ENCODE assay signal across 19 mouse cellular contexts in genomic region chr11:96839877-96840276, GRCm38 (mm10). TPM values are rescaled to one million over a fixed set of nuclear protein-coding genes. Genes with fewer than 3 reads are reported as not detected.
DNase-seq lines count a peak whose midpoint lies in the region; ATAC-seq and TF ChIP-seq lines count a peak whose summit lies in the region.
"Had no signal": no experiment of that assay in that cellular context is flagged by ENCODE, and none has a peak within 500 bp of the region (broad histone marks: within the 10 kb centered on the region; RNA-seq: fewer than 3 reads in every experiment).

No protein-coding gene starts in this region.

- TF ChIP-seq CTCF in kidney, postnatal 0 days (IDR thresholded peaks at IDR 0.05; ENCODE audit: low read depth) = no peak
- no peak for TF ChIP-seq CTCF in testis, adult 2 months (IDR thresholded peaks at IDR 0.05; ENCODE audit: control insufficient read depth, insufficient read depth, insufficient replicate concordance, low read depth, low read length)

- no peak overlapping the region for H3K9ac ChIP-seq in embryonic facial prominence, embryonic 13.5 days
- H3K9ac ChIP-seq in kidney, postnatal 0 days (ENCODE audit: low read depth, low read length) = peak overlapping the region; percentile 19; the same call in 1 of the 2 replicates
- H3K9ac ChIP-seq: forebrain, embryonic 12.5 days; hindbrain, embryonic 14.5 days had no signal

- DNase-seq in embryonic facial prominence, embryonic 10.5 days (ENCODE audit: low spot score) = no peak
- no peak for DNase-seq in kidney, postnatal 0 days (ENCODE audit: low spot score)
- no peak for DNase-seq in kidney, adult 18-20 months
- no peak for DNase-seq in testis, postnatal 14 days (ENCODE audit: low spot score)
- DNase-seq in adrenal gland, postnatal 10 days = no peak
- DNase-seq: adrenal gland, adult 8-10 months; B cell, adult 2 months; cerebellum, adult 11 months; cerebellum, adult 8-10 months; gastrocnemius, adult 2 months; gastrocnemius, postnatal 25 days had no signal

- ATAC-seq in embryonic facial prominence, embryonic 13.5 days (ENCODE audit: insufficient number of reproducible peaks, insufficient read depth, low FRiP score, low TSS enrichment, low read depth) = no peak
- ATAC-seq in kidney, postnatal 0 days (replicated peaks; ENCODE audit: low FRiP score, low read depth) = no peak
- ATAC-seq: CD4-positive, CD25-positive, alpha-beta regulatory T cell, adult 4 months; forebrain, embryonic 16.5 days had no signal

- H3K4me1 ChIP-seq in embryonic facial prominence, embryonic 13.5 days = peaks cover 5% of the 10 kb centered on the region
- peaks cover 16% of the 10 kb centered on the region for H3K4me1 ChIP-seq in embryonic facial prominence, embryonic 10.5 days
- H3K4me1 ChIP-seq in kidney, postnatal 0 days (replicated peaks; ENCODE audit: insufficient read depth, low read length) = no peaks in the 10 kb centered on the region
- H3K4me1 ChIP-seq in testis, adult 2 months (ENCODE audit: control insufficient read depth, insufficient read depth, low read length) = no peaks in the 10 kb centered on the region; the same call in 1 of the 2 replicates
- H3K4me1 ChIP-seq: heart, embryonic 12.5 days had no signal

- no peak overlapping the region for H3K4me3 ChIP-seq in embryonic facial prominence, embryonic 13.5 days
- no peak overlapping the region for H3K4me3 ChIP-seq in embryonic facial prominence, embryonic 10.5 days
- no peak overlapping the region for H3K4me3 ChIP-seq in kidney, postnatal 0 days (replicated peaks; ENCODE audit: low read depth, low read length)
- H3K4me3 ChIP-seq in testis, adult 2 months (ENCODE audit: control insufficient read depth, low read depth, low read length) = no peak overlapping the region
- H3K4me3 ChIP-seq: forebrain, embryonic 12.5 days; gastrocnemius, adult 2 months; heart, embryonic 12.5 days had no signal

- no peak for TF ChIP-seq POLR2A in testis, adult 2 months (IDR thresholded peaks at IDR 0.05; ENCODE audit: control insufficient read depth, low read depth, low read length)

- no peak overlapping the region for H3K4me2 ChIP-seq in embryonic facial prominence, embryonic 13.5 days
- H3K4me2 ChIP-seq in kidney, postnatal 0 days (ENCODE audit: low read length) = no peak overlapping the region
- H3K4me2 ChIP-seq: forebrain, embryonic 12.5 days; heart, embryonic 12.5 days; hindbrain, embryonic 14.5 days had no signal

- 62% methylated on average over 3 of the region's 3 CpGs for WGBS in embryonic facial prominence, embryonic 13.5 days
- 80% methylated on average over 3 of the region's 3 CpGs for WGBS in embryonic facial prominence, embryonic 10.5 days
- WGBS in kidney, postnatal 0 days = 69% methylated on average over 3 of the region's 3 CpGs

- H3K9me3 ChIP-seq in embryonic facial prominence, embryonic 13.5 days = no peaks in the 10 kb centered on the region
- no peaks in the 10 kb centered on the region for H3K9me3 ChIP-seq in embryonic facial prominence, embryonic 10.5 days
- H3K9me3 ChIP-seq in kidney, postnatal 0 days (replicated peaks; ENCODE audit: low read length) = no peaks in the 10 kb centered on the region
- H3K9me3 ChIP-seq: forebrain, embryonic 12.5 days; G1E; heart, embryonic 12.5 days had no signal

- no peaks in the 10 kb centered on the region; the same call in 1 of the 2 replicates for H3K27me3 ChIP-seq in embryonic facial prominence, embryonic 13.5 days
- no peaks in the 10 kb centered on the region for H3K27me3 ChIP-seq in embryonic facial prominence, embryonic 10.5 days (replicated peaks; ENCODE audit: low read depth, poor library complexity, severe bottlenecking)
- no peaks in the 10 kb centered on the region for H3K27me3 ChIP-seq in kidney, postnatal 0 days (ENCODE audit: insufficient read depth, low read length)
- H3K27me3 ChIP-seq in testis, adult 2 months (ENCODE audit: control insufficient read depth, insufficient read depth, low read length) = no peaks in the 10 kb centered on the region
- H3K27me3 ChIP-seq: forebrain, embryonic 12.5 days had no signal

- H3K36me3 ChIP-seq in embryonic facial prominence, embryonic 13.5 days = no peaks in the 10 kb centered on the region
- H3K36me3 ChIP-seq in embryonic facial prominence, embryonic 10.5 days (replicated peaks) = no peaks in the 10 kb centered on the region
- H3K36me3 ChIP-seq in kidney, postnatal 0 days (ENCODE audit: insufficient read depth, low read length) = no peaks in the 10 kb centered on the region
- no peaks in the 10 kb centered on the region for H3K36me3 ChIP-seq in testis, adult 2 months (ENCODE audit: control insufficient read depth, insufficient read depth, low read length)
- H3K36me3 ChIP-seq: forebrain, embryonic 12.5 days; G1E; heart, embryonic 12.5 days had no signal

- H3K27ac ChIP-seq in embryonic facial prominence, embryonic 13.5 days = 0 out of 2 replicates have a peak overlapping the region, but pooled peaks have one; percentile 40
- no peak overlapping the region for H3K27ac ChIP-seq in embryonic facial prominence, embryonic 10.5 days (replicated peaks)
- H3K27ac ChIP-seq in kidney, postnatal 0 days = no peak overlapping the region
- H3K27ac ChIP-seq in testis, adult 2 months (ENCODE audit: control insufficient read depth, insufficient read depth, low read depth, low read length) = peak overlapping the region; percentile 84; the same call in 1 of the 2 replicates
- H3K27ac ChIP-seq: forebrain, embryonic 12.5 days; hindbrain, embryonic 14.5 days had no signal

RNA-seq across cellular contexts. Expression of gene Copz2, which starts 9.8 kb away (rescaled TPM):
- 123 and 125 TPM in 2 replicates for polyA plus RNA-seq in embryonic facial prominence, embryonic 13.5 days (2015; fragmentation: Nextera tagmentation; extraction: Ambion mirVana)
- polyA plus RNA-seq in embryonic facial prominence, embryonic 10.5 days (2016; fragmentation: Nextera tagmentation; extraction: Ambion mirVana) = 36.2 and 37.4 TPM in 2 replicates
- 125 TPM in 2 replicates for polyA plus RNA-seq in kidney, postnatal 0 days (2015; fragmentation: Nextera tagmentation; extraction: Ambion mirVana)
- polyA plus RNA-seq in testis, adult 2 months (2012; rRNA removed) = 5.3 and 6.7 TPM in 2 replicates
- 10 to 100 TPM; 45.5 to 50.3 TPM for total RNA-seq in adrenal gland, postnatal 10 days (2021)
- polyA plus RNA-seq: CD4-positive, CD25-positive, alpha-beta regulatory T cell, adult 4 months had no signal

RNA-seq across cellular contexts. Expression of gene Nfe2l1, which starts 10.1 kb away (rescaled TPM):
- polyA plus RNA-seq in embryonic facial prominence, embryonic 13.5 days (2015; fragmentation: Nextera tagmentation; extraction: Ambion mirVana) = 61.7 and 66.5 TPM in 2 replicates
- 65.4 and 69.9 TPM in 2 replicates for polyA plus RNA-seq in embryonic facial prominence, embryonic 10.5 days (2016; fragmentation: Nextera tagmentation; extraction: Ambion mirVana)
- 77.3 and 88.0 TPM in 2 replicates for polyA plus RNA-seq in kidney, postnatal 0 days (2015; fragmentation: Nextera tagmentation; extraction: Ambion mirVana)
- 46.7 and 59.1 TPM in 2 replicates for polyA plus RNA-seq in testis, adult 2 months (2012; rRNA removed)
- total RNA-seq in adrenal gland, postnatal 10 days (2021) = 100 to 1,000 TPM; 300 to 307 TPM

RNA-seq across cellular contexts. Expression of gene Cbx1, which starts 51.0 kb away (rescaled TPM):
- 164 and 170 TPM in 2 replicates for polyA plus RNA-seq in embryonic facial prominence, embryonic 13.5 days (2015; fragmentation: Nextera tagmentation; extraction: Ambion mirVana)
- 201 and 213 TPM in 2 replicates for polyA plus RNA-seq in embryonic facial prominence, embryonic 10.5 days (2016; fragmentation: Nextera tagmentation; extraction: Ambion mirVana)
- polyA plus RNA-seq in kidney, postnatal 0 days (2015; fragmentation: Nextera tagmentation; extraction: Ambion mirVana) = 101 and 106 TPM in 2 replicates
- polyA plus RNA-seq in testis, adult 2 months (2012; rRNA removed) = 15.4 and 16.6 TPM in 2 replicates
- total RNA-seq in adrenal gland, postnatal 10 days (2021) = 10 to 100 TPM; 64.9 to 73.1 TPM

Comparison
In these comparisons a context has a peak if more than half of its experiments do, and no peak if none do; other contexts are left out.
1. H3K27ac ChIP-seq: peak in embryonic facial prominence, embryonic 13.5 days (single experiment) and testis, adult 2 months (single experiment); none in embryonic facial prominence, embryonic 10.5 days (single experiment) and kidney, postnatal 0 days (single experiment).